Mouse (Mus musculus): ENCODE data around the gene Kirrel3.

- TF ChIP-seq GATA1 (IDR thresholded peaks at IDR 0.05; ENCODE audit: borderline replicate concordance, low read length) = no peak
- no peak for TF ChIP-seq FLI1 (IDR thresholded peaks at IDR 0.05; ENCODE audit: low read length)
These were observed 302.2 kb downstream of the Kirrel3 start for GRCm38 (mm10) chr9:34787915-34788314.

Data from megakaryocyte, embryonic 14.5 days (primary cell).